Mouse (Mus musculus) heart, postnatal 14 days (tissue): ENCODE measurements at regions not wholly inside any gene's neighbourhood (a gene's known extent, or its start where the extent isn't known, plus 50 kb on each side); places are given as distances from the start of the nearest gene placed in this dataset.

Source experiments
- DNase-seq, 2 experiments: peaks; one replicate each; pipeline ENCODE4 v3.0.0; 2021 to 2022
- intact Hi-C: fragments of 180-260 bp; cut with DNase I; formaldehyde crosslinking; loops from one replicate; pipeline ENCODE4 v1.15.1; 2025

- intact Hi-C loops, result no loop called here
- DNase-seq, result no peak
These were observed 118.5 kb downstream of the Ccdc50 start for GRCm38 (mm10) chr16:27507212-27507611.

GRCm38 (mm10) chr16:27523527-27524121, 135.0 kb downstream of the Ccdc50 start:
- intact Hi-C loops, result no loop called here

GRCm38 (mm10) chr16:27526669-27527068, 138.0 kb downstream of the Ccdc50 start:
- intact Hi-C loops, result no loop called here
- no peak for DNase-seq

More at GRCm38 (mm10) chr16:27523527-27524121, 135.0 kb downstream of the Ccdc50 start:
- DNase-seq, result peak; percentile 1 to 3

GRCm38 (mm10) chr16:27530634-27531033, 142.0 kb downstream of the Ccdc50 start:
- intact Hi-C loops, result no loop called here
- DNase-seq, result no peak
